Mouse (Mus musculus) limb, embryonic 14.5 days (tissue): Measurements from ENCODE around the gene H2-Oa. TPM values are rescaled to one million over a fixed set of nuclear protein-coding genes. Genes with fewer than 3 reads are reported as not detected.

ENCODE experiments used
- ATAC-seq: fragments of 200-750 bp; cut with Nextera tagmentation; 2 replicates; pipeline ENCODE4 v1.8.0; 2017; ENCODE audit warnings: low read depth, moderate number of reproducible peaks, moderate TSS enrichment; ENCODE audit not compliant: low FRiP score
- DNase-seq: peaks from one replicate; pipeline ENCODE4 v3.0.0-alpha.2; 2015; ENCODE audit warnings: low spot score
- H3K27ac ChIP-seq: fragments of 300-500 bp; sonication (generic); replicated peaks from 2 replicates; pipeline ENCODE4 v1.5.1; 2014; ENCODE audit warnings: low read depth, mild to moderate bottlenecking, low read length, moderate library complexity, mixed read lengths
- H3K27me3 ChIP-seq: fragments of 300-500 bp; sonication (generic); 2 replicates; pipeline ENCODE4 v1.6.1; 2014; ENCODE audit warnings: low read length, mixed read lengths; ENCODE audit not compliant: control insufficient read depth, insufficient read depth
- H3K36me3 ChIP-seq: fragments of 300-500 bp; sonication (generic); 2 replicates; pipeline ENCODE4 v1.6.1; 2014; ENCODE audit warnings: mild to moderate bottlenecking, low read length, moderate library complexity, mixed read lengths; ENCODE audit not compliant: control insufficient read depth, insufficient read depth
- H3K4me1 ChIP-seq: fragments of 300-500 bp; sonication (generic); 2 replicates; pipeline ENCODE4 v1.6.1; 2014; ENCODE audit warnings: antibody characterized with exemption, low read length, mixed read lengths; ENCODE audit not compliant: control insufficient read depth, insufficient read depth
- H3K4me2 ChIP-seq: fragments of 300-500 bp; sonication (generic); replicated peaks from 2 replicates; pipeline ENCODE4 v1.6.1; 2014; ENCODE audit warnings: low read depth, mild to moderate bottlenecking, low read length, moderate library complexity; ENCODE audit not compliant: severe bottlenecking
- H3K4me3 ChIP-seq: fragments of 300-500 bp; sonication (generic); replicated peaks from 2 replicates; pipeline ENCODE4 v1.5.1; 2014; ENCODE audit warnings: low read length
- H3K9ac ChIP-seq: fragments of 300-500 bp; sonication (generic); 2 replicates; pipeline ENCODE4 v1.6.1; 2014; ENCODE audit warnings: mild to moderate bottlenecking, low read depth, low read length, moderate library complexity; ENCODE audit not compliant: severe bottlenecking
- H3K9me3 ChIP-seq: fragments of 300-500 bp; sonication (generic); 2 replicates; pipeline ENCODE4 v1.6.1; 2016; ENCODE audit warnings: low read length; ENCODE audit not compliant: control insufficient read depth
- POLR2A ChIP-seq: fragments of 200-500 bp; IDR thresholded peaks from 2 replicates; pipeline ENCODE4 v1.8.0; 2012; ENCODE audit warnings: inconsistent platforms, mild to moderate bottlenecking, moderate library complexity, borderline replicate concordance; ENCODE audit not compliant: insufficient read depth, insufficient read length; ENCODE audit errors: extremely low read depth
- WGBS: fragments of 180-500 bp; shearing (Covaris S2); extraction: QIAGEN DNeasy Blood & Tissue Kit; methylation state at CpG from one replicate; pipeline ENCODE4 v1.1.7; 2014; 5-methylcytosine and 5-hydroxymethylcytosine counted together
- polyA plus RNA-seq, 2 experiments: library from polyadenylated mRNA; depleted of rRNA in 1 of 2; stranded (reverse) in 1 of 2; unstranded in 1 of 2; fragments of >200 nt; fragmentation: Nextera tagmentation in 1 of 2; extraction: Ambion mirVana in 1 of 2; gene quantifications; 2 replicates each; pipeline versions ENCODE4 v1.2.1 to v1.2.3; 2012 to 2014

H2-Oa gene
- polyA plus RNA-seq, 2 experiments: 0.85 to 1.0 TPM

GRCm38 (mm10) chr17:34107109-34107867, 15.1 kb downstream of the H2-Oa start:
- H3K4me1 ChIP-seq: no peaks in the 10 kb centered on the region
- H3K9me3 ChIP-seq: no peaks in the 10 kb centered on the region
- no peak overlapping the region for H3K27ac ChIP-seq
- H3K4me3 ChIP-seq: no peak overlapping the region
- no peak for DNase-seq
- TF ChIP-seq POLR2A: no peak
- H3K27me3 ChIP-seq: no peaks in the 10 kb centered on the region
- WGBS: 75% methylated on average over 7 of the region's 7 CpGs
- no peak overlapping the region for H3K9ac ChIP-seq
- no peak for ATAC-seq
- H3K4me2 ChIP-seq: no peak overlapping the region
- H3K36me3 ChIP-seq: peaks cover 32% of the 10 kb centered on the region

- H3K36me3 ChIP-seq: peaks cover 44% of the 10 kb centered on the region
Observed at GRCm38 (mm10) chr17:34108460-34108859, 16.3 kb downstream of the H2-Oa start.

GRCm38 (mm10) chr17:34109038-34109805, 17.1 kb downstream of the H2-Oa start:
- no peaks in the 10 kb centered on the region for H3K27me3 ChIP-seq
- H3K27ac ChIP-seq: no peak overlapping the region
- WGBS: 83% methylated on average over 14 of the region's 14 CpGs
- peaks cover 52% of the 10 kb centered on the region for H3K36me3 ChIP-seq
- H3K4me3 ChIP-seq: no peak overlapping the region
- H3K4me1 ChIP-seq: no peaks in the 10 kb centered on the region
- ATAC-seq (no peak), DNase-seq (no peak)
- no peak overlapping the region for H3K4me2 ChIP-seq
- H3K9ac ChIP-seq: no peak overlapping the region
- no peak for TF ChIP-seq POLR2A
- H3K9me3 ChIP-seq: no peaks in the 10 kb centered on the region

More at GRCm38 (mm10) chr17:34108460-34108859, 16.3 kb downstream of the H2-Oa start:
- H3K4me2 ChIP-seq: no peak overlapping the region
- TF ChIP-seq POLR2A: no peak
- 72% methylated on average over 5 of the region's 6 CpGs for WGBS
- ATAC-seq: no peak
- no peaks in the 10 kb centered on the region for H3K4me1 ChIP-seq
- no peak overlapping the region for H3K9ac ChIP-seq
- H3K27me3 ChIP-seq: no peaks in the 10 kb centered on the region
- no peak overlapping the region for H3K27ac ChIP-seq
- DNase-seq: no peak
- H3K9me3 ChIP-seq: no peaks in the 10 kb centered on the region
- H3K4me3 ChIP-seq: no peak overlapping the region

DNA sequence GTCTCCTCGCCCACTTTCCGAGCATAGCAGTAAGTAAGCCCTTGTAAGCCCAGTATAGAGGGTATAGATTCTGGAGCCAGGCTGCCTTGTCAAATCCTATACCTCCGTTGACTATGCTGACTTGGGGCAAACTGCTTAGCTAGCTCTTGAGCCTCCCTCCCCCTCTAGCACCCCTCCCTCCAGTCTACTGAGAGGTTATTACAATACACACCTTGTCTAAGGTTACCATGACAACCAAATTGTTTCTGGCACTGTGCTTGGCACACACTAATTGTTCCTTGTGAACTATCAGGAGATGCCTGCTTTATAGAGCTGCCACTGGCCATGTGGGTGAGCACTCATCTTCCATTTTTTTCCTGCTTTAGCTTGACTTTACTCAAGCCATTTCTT, 17.7 kb downstream of the H2-Oa start:
- Histone ChIP-seq H3K27me3 (no peaks in the 10 kb centered on the region), H3K4me1 (peaks cover 2% of the 10 kb centered on the region; the same call in 1 of the 2 replicates), H3K9ac (no peak overlapping the region), H3K27ac (peak overlapping the region; percentile 41; the same call in 1 of the 2 replicates), H3K4me2 (no peak overlapping the region), H3K9me3 (no peaks in the 10 kb centered on the region), H3K4me3 (no peak overlapping the region), H3K36me3 (peaks cover 58% of the 10 kb centered on the region)
- TF ChIP-seq POLR2A: no peak
- 71% methylated on average over 3 of the region's 3 CpGs for WGBS
- DNase-seq (no peak), ATAC-seq (no peak)

DNA sequence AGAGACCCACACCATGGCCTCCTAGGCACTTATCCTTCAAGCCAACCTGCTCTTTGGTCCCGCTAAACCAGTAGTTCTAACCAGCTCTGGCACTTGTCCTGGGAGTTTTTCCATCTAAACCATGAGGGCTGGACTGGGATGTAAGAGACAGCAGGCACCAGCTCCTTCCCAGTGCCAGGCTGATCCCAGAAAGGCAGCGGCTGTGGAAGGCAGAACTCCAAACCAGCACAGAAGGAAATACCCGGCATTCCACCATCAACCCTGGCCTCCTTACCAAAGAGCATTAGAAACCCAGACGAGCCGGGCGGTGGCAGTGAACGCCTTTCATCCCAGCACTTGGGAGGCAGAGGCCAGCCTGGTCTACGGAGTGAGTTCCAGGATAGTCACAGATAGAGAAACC, 18.2 kb downstream of the H2-Oa start:
- TF ChIP-seq POLR2A: no peak
- peaks cover 63% of the 10 kb centered on the region for H3K36me3 ChIP-seq
- DNase-seq: no peak
- WGBS: 59% methylated on average over 8 of the region's 8 CpGs
- no peaks in the 10 kb centered on the region for H3K27me3 ChIP-seq
- H3K9me3 ChIP-seq: no peaks in the 10 kb centered on the region
- H3K4me2 ChIP-seq: no peak overlapping the region
- H3K9ac ChIP-seq: no peak overlapping the region
- H3K27ac ChIP-seq: peak overlapping the region; percentile 41; the same call in 1 of the 2 replicates
- ATAC-seq: no peak
- H3K4me1 ChIP-seq: peaks cover 4% of the 10 kb centered on the region; the same call in 1 of the 2 replicates
- no peak overlapping the region for H3K4me3 ChIP-seq
